Mouse (Mus musculus): ENCODE results near the gene Cd200r3. TPM values are rescaled to one million over a fixed set of nuclear protein-coding genes. Genes with fewer than 3 reads are reported as not detected.

Gene Cd200r3
- polyA plus RNA-seq, 1 experiment from 2014 or later: not detected

DNA sequence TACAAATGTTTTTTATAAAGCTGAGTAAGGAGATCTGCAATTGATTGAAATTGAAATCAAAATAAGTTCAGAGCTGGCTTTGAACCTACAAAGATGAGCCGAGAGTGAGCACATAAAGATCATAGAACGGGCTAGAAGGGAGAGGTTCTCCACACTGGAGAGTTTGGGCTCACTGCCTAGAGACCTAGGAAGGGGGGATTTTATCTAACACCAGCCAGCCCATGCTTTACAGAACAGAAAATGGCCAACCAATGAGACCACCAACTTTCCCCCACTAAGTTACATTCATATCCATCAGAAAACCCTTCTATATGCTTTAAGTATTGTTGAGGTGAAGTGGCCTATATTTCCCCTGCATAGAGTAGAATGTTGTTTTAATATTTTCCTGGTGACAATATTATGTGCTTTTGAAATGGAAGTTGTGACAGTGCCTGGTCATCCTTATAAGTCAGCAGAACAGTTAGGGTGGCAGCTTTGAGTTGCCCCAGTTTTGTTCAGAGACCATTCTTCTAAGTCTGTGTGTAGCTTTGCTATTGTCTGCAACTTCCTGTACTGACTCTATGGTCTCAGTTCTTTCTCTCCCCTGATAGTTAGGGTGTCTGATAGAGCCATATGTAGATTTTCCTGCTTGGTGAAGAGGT, 77.3 kb downstream of the Cd200r3 start:
- H3K4me2 ChIP-seq (replicated peaks): no peak overlapping the region
- ATAC-seq (replicated peaks): no peak
- H3K9ac ChIP-seq (replicated peaks): no peak overlapping the region
- WGBS: 93% methylated on average over 2 of the region's 2 CpGs
- H3K4me1 ChIP-seq: no peaks in the 10 kb centered on the region
- no peaks in the 10 kb centered on the region for H3K9me3 ChIP-seq
- no peak overlapping the region for H3K27ac ChIP-seq (replicated peaks)
- H3K27me3 ChIP-seq: no peaks in the 10 kb centered on the region
- H3K36me3 ChIP-seq: no peaks in the 10 kb centered on the region
- H3K4me3 ChIP-seq: no peak overlapping the region

DNA sequence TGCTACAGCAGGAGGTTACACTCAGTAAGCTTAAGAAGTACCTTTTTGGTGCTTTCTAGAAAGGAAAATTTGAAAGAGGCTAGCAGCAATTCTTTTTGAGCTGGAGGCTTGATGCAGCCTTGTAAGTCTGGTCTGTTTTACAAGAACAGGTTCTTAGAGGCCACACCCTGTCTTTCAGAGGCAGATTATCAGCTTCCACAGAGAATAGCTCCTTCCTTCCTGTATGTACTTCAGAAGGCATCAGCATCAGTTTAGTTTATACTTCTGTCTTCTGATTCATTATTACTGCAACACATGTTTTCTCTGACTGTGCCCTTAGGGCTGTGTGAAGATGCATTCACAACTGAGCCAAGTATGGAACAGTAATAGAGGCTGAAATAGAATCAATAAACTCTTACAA, 78.0 kb downstream of the Cd200r3 start:
- no peak overlapping the region for H3K27ac ChIP-seq (replicated peaks)
- H3K9me3 ChIP-seq: no peaks in the 10 kb centered on the region

DNA sequence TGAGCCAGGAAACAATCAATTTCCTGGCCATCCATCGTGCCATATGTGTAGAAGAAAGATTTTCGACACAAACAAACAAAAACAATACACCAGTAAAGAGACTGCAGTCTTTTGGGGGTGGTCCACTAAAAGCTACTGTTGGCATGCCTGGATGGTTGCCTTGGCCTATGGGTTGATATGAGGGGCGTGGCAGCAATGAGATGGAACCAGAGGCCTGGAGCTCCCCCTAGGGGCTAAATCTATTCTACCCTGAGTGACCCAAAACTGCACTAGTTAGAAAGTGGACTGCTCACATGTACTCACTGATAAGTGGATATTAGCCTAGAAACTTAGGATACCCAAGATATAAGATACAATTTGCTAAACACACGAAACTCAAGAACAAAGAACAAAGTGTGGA, 80.4 kb downstream of the Cd200r3 start:
- H3K36me3 ChIP-seq: no peaks in the 10 kb centered on the region
- H3K9me3 ChIP-seq: no peaks in the 10 kb centered on the region
- H3K27ac ChIP-seq (replicated peaks): no peak overlapping the region
- no peak overlapping the region for H3K9ac ChIP-seq (replicated peaks)
- 60% methylated on average over 4 of the region's 4 CpGs for WGBS
- H3K27me3 ChIP-seq: no peaks in the 10 kb centered on the region
- ATAC-seq (replicated peaks): no peak
- H3K4me1 ChIP-seq: no peaks in the 10 kb centered on the region
- H3K4me2 ChIP-seq (replicated peaks): no peak overlapping the region
- no peak overlapping the region for H3K4me3 ChIP-seq

More for the DNA sequence above, 78.0 kb downstream of the Cd200r3 start:
- Histone ChIP-seq H3K4me1 (no peaks in the 10 kb centered on the region), H3K4me2 (replicated peaks) (no peak overlapping the region), H3K36me3 (no peaks in the 10 kb centered on the region), H3K9ac (replicated peaks) (no peak overlapping the region), H3K4me3 (no peak overlapping the region), H3K27me3 (no peaks in the 10 kb centered on the region)
- ATAC-seq (replicated peaks): no peak

DNA sequence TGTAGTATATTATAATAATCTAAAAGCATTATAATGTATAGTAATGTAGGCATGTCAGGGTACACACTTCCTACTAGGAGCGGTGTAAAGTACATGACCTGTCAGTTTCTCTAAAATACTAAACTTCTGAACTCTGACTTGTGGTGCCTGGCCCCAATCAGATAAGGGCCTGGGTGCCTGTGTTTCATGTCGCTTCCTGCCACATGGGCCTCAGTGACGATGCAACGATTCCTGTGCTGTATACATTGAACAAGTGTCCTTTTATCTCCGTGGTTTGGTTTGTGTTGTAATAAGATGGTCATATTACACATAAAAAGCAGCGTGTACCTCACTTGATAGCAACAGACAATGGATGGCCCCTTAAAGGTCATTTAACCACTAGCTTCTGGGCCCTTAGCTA, 81.8 kb downstream of the Cd200r3 start:
- H3K4me3 ChIP-seq: no peak overlapping the region
- no peaks in the 10 kb centered on the region for H3K4me1 ChIP-seq
- H3K9ac ChIP-seq (replicated peaks): no peak overlapping the region
- H3K36me3 ChIP-seq: no peaks in the 10 kb centered on the region
- H3K4me2 ChIP-seq (replicated peaks): no peak overlapping the region
- no peaks in the 10 kb centered on the region for H3K27me3 ChIP-seq
- 83% methylated on average over 6 of the region's 6 CpGs for WGBS
- no peak for ATAC-seq (replicated peaks)
- no peak overlapping the region for H3K27ac ChIP-seq (replicated peaks)
- no peaks in the 10 kb centered on the region for H3K9me3 ChIP-seq

DNA sequence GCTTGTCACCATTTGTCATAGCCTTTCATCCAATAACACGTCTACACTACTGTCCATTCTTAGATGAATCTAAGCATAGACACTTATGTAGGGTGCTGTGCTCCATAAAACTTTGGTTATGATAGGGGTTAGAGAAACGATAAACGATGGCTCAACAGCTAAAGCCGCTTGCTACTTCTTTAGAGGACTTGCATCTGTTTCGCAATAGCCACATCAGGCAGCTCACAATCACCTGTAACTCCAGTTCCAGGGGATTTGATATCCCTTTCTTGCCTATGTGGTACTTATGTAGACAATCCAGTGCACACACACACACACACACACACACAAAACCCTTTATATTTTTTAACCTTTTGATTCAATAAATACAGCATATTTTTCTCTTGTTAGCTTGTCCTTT, 85.6 kb downstream of the Cd200r3 start:
- H3K4me3 ChIP-seq: no peak overlapping the region
- H3K27ac ChIP-seq (replicated peaks): no peak overlapping the region
- no peaks in the 10 kb centered on the region for H3K4me1 ChIP-seq
- no peaks in the 10 kb centered on the region for H3K36me3 ChIP-seq
- H3K27me3 ChIP-seq: no peaks in the 10 kb centered on the region
- ATAC-seq (replicated peaks): no peak
- no peaks in the 10 kb centered on the region for H3K9me3 ChIP-seq
- 97% methylated on average over 5 of the region's 5 CpGs for WGBS
- H3K4me2 ChIP-seq (replicated peaks): no peak overlapping the region
- no peak overlapping the region for H3K9ac ChIP-seq (replicated peaks)

DNA sequence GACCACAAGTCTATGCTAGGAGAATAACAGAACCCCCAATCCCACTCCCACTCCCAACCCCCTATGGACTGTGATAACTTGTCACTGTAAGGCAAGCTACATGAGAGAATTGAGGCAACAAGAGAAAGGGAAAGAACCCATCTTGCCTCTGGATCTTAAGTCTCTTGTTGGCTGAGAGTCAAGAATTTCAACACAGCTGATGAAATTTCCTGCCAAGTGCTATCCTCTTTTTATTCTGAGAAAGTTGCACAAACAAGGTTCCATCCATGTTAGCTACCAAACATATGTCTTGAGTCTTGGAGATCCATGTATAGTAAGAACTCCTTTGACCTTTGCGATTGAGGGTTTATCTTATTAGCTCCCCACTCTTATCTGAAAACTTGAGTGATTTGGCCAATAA, 86.0 kb downstream of the Cd200r3 start:
- no peak overlapping the region for H3K4me3 ChIP-seq
- H3K9ac ChIP-seq (replicated peaks): no peak overlapping the region
- no peak overlapping the region for H3K27ac ChIP-seq (replicated peaks)
- H3K4me1 ChIP-seq: no peaks in the 10 kb centered on the region
- no peaks in the 10 kb centered on the region for H3K36me3 ChIP-seq
- no peaks in the 10 kb centered on the region for H3K9me3 ChIP-seq
- H3K4me2 ChIP-seq (replicated peaks): no peak overlapping the region
- WGBS: 94% methylated on average over 1 of the region's 1 CpGs
- no peak for ATAC-seq (replicated peaks)
- no peaks in the 10 kb centered on the region for H3K27me3 ChIP-seq

DNA sequence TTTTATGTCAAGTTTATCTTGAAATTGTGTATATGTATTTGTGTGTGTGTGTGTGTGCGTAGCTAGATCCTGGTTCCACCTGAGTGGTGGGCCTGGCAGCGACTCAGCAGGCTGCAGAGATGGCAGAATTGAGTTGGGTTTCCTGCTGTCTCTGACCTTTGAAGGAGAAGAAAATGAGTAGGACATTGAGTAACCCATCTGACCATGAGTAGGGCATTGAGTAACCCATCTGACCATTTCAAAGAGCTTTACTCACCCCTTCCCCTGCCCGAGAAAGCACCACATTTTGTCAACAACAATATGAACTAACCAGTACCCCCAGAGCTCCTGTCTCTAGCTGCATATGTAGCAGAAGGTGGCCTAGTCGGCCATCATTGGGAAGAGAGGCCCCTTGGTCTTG, 86.6 kb downstream of the Cd200r3 start:
- H3K9ac ChIP-seq (replicated peaks): no peak overlapping the region
- 95% methylated on average over 4 of the region's 4 CpGs for WGBS
- no peak overlapping the region for H3K4me2 ChIP-seq (replicated peaks)
- no peak overlapping the region for H3K27ac ChIP-seq (replicated peaks)
- H3K4me3 ChIP-seq: no peak overlapping the region
- no peak for ATAC-seq (replicated peaks)
- no peaks in the 10 kb centered on the region for H3K9me3 ChIP-seq
- no peaks in the 10 kb centered on the region for H3K36me3 ChIP-seq
- H3K4me1 ChIP-seq: no peaks in the 10 kb centered on the region
- no peaks in the 10 kb centered on the region for H3K27me3 ChIP-seq

DNA sequence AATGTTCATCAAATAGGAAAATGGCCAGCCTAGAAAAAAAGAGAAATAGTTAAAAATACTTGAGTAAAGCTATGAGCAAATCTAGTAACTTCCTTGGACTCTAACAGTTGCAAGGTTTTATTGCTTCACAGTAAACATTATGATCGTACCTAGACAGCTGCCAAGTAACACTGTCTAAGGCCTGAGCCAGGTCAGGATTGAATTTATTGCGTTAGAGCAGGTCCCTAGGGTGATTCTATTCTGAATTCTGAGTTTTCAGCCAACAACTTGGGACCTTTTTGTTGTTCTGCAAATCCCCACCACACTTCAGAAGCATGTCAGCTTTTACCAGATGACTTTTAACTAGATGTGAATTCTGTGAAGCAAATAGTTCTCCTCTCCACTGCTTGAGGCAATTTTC, 87.3 kb downstream of the Cd200r3 start:
- no peaks in the 10 kb centered on the region for H3K27me3 ChIP-seq
- no peaks in the 10 kb centered on the region for H3K4me1 ChIP-seq
- no peaks in the 10 kb centered on the region for H3K36me3 ChIP-seq
- no peaks in the 10 kb centered on the region for H3K9me3 ChIP-seq
- no peak overlapping the region for H3K4me2 ChIP-seq (replicated peaks)
- H3K4me3 ChIP-seq: no peak overlapping the region
- no peak for ATAC-seq (replicated peaks)
- H3K9ac ChIP-seq (replicated peaks): no peak overlapping the region
- no peak overlapping the region for H3K27ac ChIP-seq (replicated peaks)
- 61% methylated on average over 2 of the region's 2 CpGs for WGBS

Other genes starting within 250 kb of the Cd200r3 start
- gene Nepro, start 219.4 kb upstream of the Cd200r3 start, polyA plus RNA-seq (2015; fragmentation: Nextera tagmentation; extraction: Ambion mirVana): 4.5 and 4.9 TPM in 2 replicates
- gene Gtpbp8, start 197.3 kb upstream of the Cd200r3 start, polyA plus RNA-seq (2015; fragmentation: Nextera tagmentation; extraction: Ambion mirVana): 33.5 and 38.1 TPM in 2 replicates
- gene Cd200r1, start 177.9 kb upstream of the Cd200r3 start, polyA plus RNA-seq (2015; fragmentation: Nextera tagmentation; extraction: Ambion mirVana): 0.43 and 0.46 TPM in 2 replicates
- gene Cd200r4, start 131.9 kb upstream of the Cd200r3 start, polyA plus RNA-seq (2015; fragmentation: Nextera tagmentation; extraction: Ambion mirVana): not detected in 2 replicates
- not detected in 2 replicates for gene Cd200r2, start 76.6 kb upstream of the Cd200r3 start, polyA plus RNA-seq (2015; fragmentation: Nextera tagmentation; extraction: Ambion mirVana)
- gene Ccdc80, start 149.7 kb downstream of the Cd200r3 start, polyA plus RNA-seq (2015; fragmentation: Nextera tagmentation; extraction: Ambion mirVana): 26.3 and 26.5 TPM in 2 replicates
- 33.1 and 38.3 TPM in 2 replicates for gene Slc35a5, start 215.0 kb downstream of the Cd200r3 start, polyA plus RNA-seq (2015; fragmentation: Nextera tagmentation; extraction: Ambion mirVana)
- gene Atg3, start 215.1 kb downstream of the Cd200r3 start, polyA plus RNA-seq (2015; fragmentation: Nextera tagmentation; extraction: Ambion mirVana): 52.3 and 54.0 TPM in 2 replicates

Measured in forebrain, embryonic 15.5 days (tissue).